Mouse (Mus musculus) liver, embryonic 13.5 days (tissue): ENCODE measurements around the gene Rbm12b1. TPM values are rescaled to one million over a fixed set of nuclear protein-coding genes. Genes with fewer than 3 reads are reported as not detected.
"Not testable (repeated sequence)": the region's sequence is repeated elsewhere in the genome, so short reads cannot be mapped to it uniquely, and the experiment has no call there.

Experiments used
- ATAC-seq: fragments of 200-750 bp; cut with Nextera tagmentation; 2 replicates; pipeline ENCODE4 v1.8.0; 2017; ENCODE audit warnings: low read depth, mild to moderate bottlenecking, moderate number of reproducible peaks, moderate library complexity
- DNase-seq: peaks from one replicate; pipeline ENCODE4 v3.0.0; 2022
- H3K27ac ChIP-seq: fragments of 300-500 bp; sonication (generic); 2 replicates; pipeline ENCODE4 v1.5.1; 2015; ENCODE audit warnings: moderate library complexity, mild to moderate bottlenecking, inconsistent platforms
- H3K27me3 ChIP-seq: fragments of 300-500 bp; sonication (generic); 2 replicates; pipeline ENCODE4 v1.6.1; 2015; ENCODE audit warnings: mild to moderate bottlenecking, inconsistent platforms
- H3K36me3 ChIP-seq: fragments of 300-500 bp; sonication (generic); 2 replicates; pipeline ENCODE4 v1.6.1; 2015; ENCODE audit warnings: mild to moderate bottlenecking, inconsistent platforms
- H3K4me1 ChIP-seq: fragments of 300-500 bp; sonication (generic); replicated peaks from 2 replicates; pipeline ENCODE4 v1.6.1; 2015; ENCODE audit warnings: inconsistent platforms
- H3K4me2 ChIP-seq: fragments of 300-500 bp; sonication (generic); 2 replicates; pipeline ENCODE4 v1.6.1; 2015; ENCODE audit warnings: inconsistent platforms, mild to moderate bottlenecking, moderate library complexity
- H3K4me3 ChIP-seq: fragments of 300-500 bp; sonication (generic); replicated peaks from 2 replicates; pipeline ENCODE4 v1.5.1; 2015; ENCODE audit warnings: mild to moderate bottlenecking, inconsistent platforms
- H3K9ac ChIP-seq: fragments of 300-500 bp; sonication (generic); 2 replicates; pipeline ENCODE4 v1.6.1; 2015; ENCODE audit warnings: mild to moderate bottlenecking, inconsistent platforms
- H3K9me3 ChIP-seq: fragments of 300-500 bp; sonication (generic); replicated peaks from 2 replicates; pipeline ENCODE4 v1.6.1; 2016; ENCODE audit warnings: inconsistent platforms
- WGBS: fragments of 180-500 bp; shearing (Covaris S2); methylation state at CpG from one replicate; pipeline ENCODE4 v1.1.7; 2015; ENCODE audit not compliant: insufficient replicate concordance; 5-methylcytosine and 5-hydroxymethylcytosine counted together
- polyA plus RNA-seq: library from polyadenylated mRNA; unstranded; fragments of >200 nt; fragmentation: Nextera tagmentation; extraction: Ambion mirVana; gene quantifications from 2 replicates; pipeline ENCODE4 v1.2.1, GENCODE M21; 2015

The Rbm12b1 gene
- 1.7 and 2.1 TPM in 2 replicates for polyA plus RNA-seq

- Histone ChIP-seq H3K9ac (peak within 1 kb of the TSS; percentile 55), H3K4me3 (peak within 1 kb of the TSS; percentile 59), H3K4me2 (peak within 1 kb of the TSS; percentile 59)
- not testable (repeated sequence) for H3K36me3 ChIP-seq, H3K9me3 ChIP-seq, H3K27ac ChIP-seq, H3K4me1 ChIP-seq, H3K27me3 ChIP-seq
- DNase-seq, result peak; percentile 52
- peak; percentile 92 for ATAC-seq
- WGBS, result 2% methylated on average over 17 of the region's 32 CpGs
Measured at GRCm38 (mm10) chr4:12140141-12140567, at the start of gene Rbm12b1. Gene Rbm12b1 (plus strand): TSS chr4:12140264.

GRCm38 (mm10) chr4:12140592-12141062 lies 563 bp downstream of the Rbm12b1 start:
- Histone ChIP-seq H3K9ac (peak overlapping the region; percentile 55), H3K4me2 (peak overlapping the region; percentile 51), H3K4me3 (peak overlapping the region; percentile 51)
- 14% methylated on average over 26 of the region's 40 CpGs for WGBS
- not testable (repeated sequence) for H3K27me3 ChIP-seq, H3K9me3 ChIP-seq, H3K36me3 ChIP-seq, H3K27ac ChIP-seq, H3K4me1 ChIP-seq
- peak; percentile 3 for DNase-seq
- ATAC-seq, result peak; percentile 85

GRCm38 (mm10) chr4:12141516-12141915 lies 1.5 kb downstream of the Rbm12b1 start:
- H3K4me2 ChIP-seq, ATAC-seq, H3K9me3 ChIP-seq, H3K9ac ChIP-seq, H3K36me3 ChIP-seq, H3K4me3 ChIP-seq, H3K27ac ChIP-seq, H3K4me1 ChIP-seq, H3K27me3 ChIP-seq, DNase-seq: not testable (repeated sequence)
- 80% methylated on average over 7 of the region's 7 CpGs for WGBS

- Histone ChIP-seq H3K27ac (no peak overlapping the region), H3K4me2 (no peak overlapping the region), H3K9me3 (no peaks in the 10 kb centered on the region), H3K36me3 (peaks cover 25% of the 10 kb centered on the region), H3K4me1 (no peaks in the 10 kb centered on the region), H3K4me3 (no peak overlapping the region), H3K9ac (no peak overlapping the region), H3K27me3 (no peaks in the 10 kb centered on the region)
- no peak for DNase-seq
- no peak for ATAC-seq
Measured at GRCm38 (mm10) chr4:12147660-12148059, 7.6 kb downstream of the Rbm12b1 start.

GRCm38 (mm10) chr4:12170986-12171317 lies 30.9 kb downstream of the Rbm12b1 start:
- ATAC-seq, result no peak
- WGBS, result 25% methylated on average over 9 of the region's 9 CpGs
- peaks cover 10% of the 10 kb centered on the region for H3K4me1 ChIP-seq
- H3K9ac ChIP-seq, result peak overlapping the region; percentile 80
- peak overlapping the region; percentile 39; the same call in 1 of the 2 replicates for H3K27ac ChIP-seq
- 0 out of 2 replicates have a peak, but pooled peaks cover 3% of the 10 kb centered on the region for H3K36me3 ChIP-seq
- peak overlapping the region; percentile 79 for H3K4me2 ChIP-seq
- H3K9me3 ChIP-seq, result no peaks in the 10 kb centered on the region
- H3K4me3 ChIP-seq, result peak overlapping the region; percentile 71
- H3K27me3 ChIP-seq, result 0 out of 2 replicates have a peak, but pooled peaks cover 5% of the 10 kb centered on the region
- DNase-seq, result no peak

GRCm38 (mm10) chr4:12171318-12172091 lies 31.4 kb downstream of the Rbm12b1 start, which contains the start of gene Fam92a:
Gene Fam92a (minus strand): TSS chr4:12172015.
- H3K4me3 ChIP-seq, result peak within 1 kb of the TSS; percentile 71
- DNase-seq (peak; percentile 21), ATAC-seq (peak; percentile 88)
- WGBS, result under 1% methylated on average over 71 of the region's 74 CpGs
- peak within 1 kb of the TSS; percentile 79 for H3K4me2 ChIP-seq
- peaks cover 10% of the 10 kb centered on the region for H3K4me1 ChIP-seq
- 0 out of 2 replicates have a peak, but pooled peaks cover 3% of the 10 kb centered on the region for H3K36me3 ChIP-seq
- peak within 1 kb of the TSS; percentile 80 for H3K9ac ChIP-seq
- H3K27me3 ChIP-seq, result 0 out of 2 replicates have a peak, but pooled peaks cover 5% of the 10 kb centered on the region
- H3K9me3 ChIP-seq, result no peaks in the 10 kb centered on the region
- H3K27ac ChIP-seq, result peak within 1 kb of the TSS; percentile 39

- DNase-seq, result no peak
- Histone ChIP-seq H3K9ac (no peak overlapping the region), H3K27ac (no peak overlapping the region), H3K4me2 (no peak overlapping the region), H3K4me3 (no peak overlapping the region), H3K9me3 (no peaks in the 10 kb centered on the region), H3K4me1 (no peaks in the 10 kb centered on the region), H3K36me3 (no peaks in the 10 kb centered on the region), H3K27me3 (no peaks in the 10 kb centered on the region)
- WGBS, result 85% methylated on average over 10 of the region's 10 CpGs
- no peak for ATAC-seq
Measured at GRCm38 (mm10) chr4:12178992-12179391, 38.9 kb downstream of the Rbm12b1 start.

Other genes starting within 250 kb of the Rbm12b1 start
- 0.09 and 0.15 TPM in 2 replicates for gene Gm10604, start 159.0 kb upstream of the Rbm12b1 start, polyA plus RNA-seq
- 3.4 and 4.9 TPM in 2 replicates for gene Rbm12b2, start 50.8 kb upstream of the Rbm12b1 start, polyA plus RNA-seq
- 21.2 and 26.5 TPM in 2 replicates for gene Fam92a, start 31.8 kb downstream of the Rbm12b1 start, polyA plus RNA-seq